Mouse (Mus musculus) C2C12 (cell line): ENCODE data around the gene Ifnar1.

Source experiments
- CEBPB ChIP-seq: IDR thresholded peaks from one replicate; pipeline ENCODE4 v1.6.1; 2011; ENCODE audit warnings: low read depth, mild to moderate bottlenecking, control low read depth, moderate library complexity
- CTCF ChIP-seq: IDR thresholded peaks from one replicate; pipeline ENCODE4 v1.5.1; 2011; ENCODE audit not compliant: control insufficient read depth, insufficient read depth, insufficient read length
- FOSL1 ChIP-seq: IDR thresholded peaks from one replicate; pipeline ENCODE4 v1.8.0; 2011; ENCODE audit warnings: mild to moderate bottlenecking, low read length; ENCODE audit not compliant: poor library complexity, insufficient read depth, severe bottlenecking
- MAX ChIP-seq: IDR thresholded peaks from one replicate; pipeline ENCODE4 v1.6.1; 2011; ENCODE audit warnings: mild to moderate bottlenecking, control low read depth
- MYOD1 ChIP-seq: IDR thresholded peaks from one replicate; pipeline ENCODE4 v1.6.1; 2011; ENCODE audit warnings: low read depth; ENCODE audit not compliant: control insufficient read depth, insufficient read length
- USF1 ChIP-seq: IDR thresholded peaks from one replicate; pipeline ENCODE4 v1.6.1; 2011; ENCODE audit warnings: low read depth, mild to moderate bottlenecking, control low read depth, moderate library complexity

DNA sequence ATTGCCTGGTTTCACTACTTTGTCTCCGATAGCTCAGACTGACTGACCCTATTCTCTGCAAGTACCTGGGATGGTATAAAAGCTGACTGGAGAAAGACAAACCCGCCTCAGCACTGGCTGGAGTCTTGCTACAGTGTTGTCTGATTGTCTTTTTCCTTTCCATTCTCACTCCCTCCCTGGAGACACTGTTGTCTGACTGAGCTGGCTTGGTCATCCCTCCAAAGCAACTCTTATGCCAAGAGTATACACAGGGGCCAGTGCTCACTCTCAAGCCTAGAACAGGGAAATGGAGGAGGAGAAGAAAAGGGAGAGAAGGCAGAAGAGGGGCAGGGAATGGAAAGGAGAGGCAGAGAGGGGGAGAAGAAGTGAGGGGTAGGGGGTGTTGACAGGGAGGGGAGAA, 47.4 kb downstream of the Ifnar1 start:
- TF ChIP-seq CTCF (no peak), USF1 (no peak), MAX (no peak), CEBPB (no peak), FOSL1 (no peak), MYOD1 (no peak)
